Mouse (Mus musculus) forebrain, embryonic 12.5 days (tissue): ENCODE results near the gene Sox8. TPM values are rescaled to one million over a fixed set of nuclear protein-coding genes. Genes with fewer than 3 reads are reported as not detected.
A peak's percentile ranks its signal among the peaks of the same experiment; 100 is the strongest.

ENCODE experiments used
- ATAC-seq: fragments of 200-750 bp; cut with Nextera tagmentation; 2 replicates; pipeline ENCODE4 v1.8.0; 2017; ENCODE audit warnings: moderate TSS enrichment; ENCODE audit not compliant: low FRiP score
- H3K27ac ChIP-seq: fragments of 300-500 bp; sonication (generic); 2 replicates; pipeline ENCODE4 v1.5.1; 2016; ENCODE audit warnings: mild to moderate bottlenecking
- H3K27me3 ChIP-seq: fragments of 300-500 bp; sonication (generic); 2 replicates; pipeline ENCODE4 v1.6.1; 2016; ENCODE audit warnings: mild to moderate bottlenecking
- H3K36me3 ChIP-seq: fragments of 300-500 bp; sonication (generic); replicated peaks from 2 replicates; pipeline ENCODE4 v1.6.1; 2016; ENCODE audit warnings: mild to moderate bottlenecking
- H3K4me1 ChIP-seq: fragments of 300-500 bp; sonication (generic); 2 replicates; pipeline ENCODE4 v1.6.1; 2016
- H3K4me2 ChIP-seq: fragments of 300-500 bp; sonication (generic); 2 replicates; pipeline ENCODE4 v1.6.1; 2016; ENCODE audit warnings: mild to moderate bottlenecking, moderate library complexity
- H3K4me3 ChIP-seq: fragments of 300-500 bp; sonication (generic); replicated peaks from 2 replicates; pipeline ENCODE4 v1.5.1; 2016; ENCODE audit warnings: mild to moderate bottlenecking
- H3K9ac ChIP-seq: fragments of 300-500 bp; sonication (generic); 2 replicates; pipeline ENCODE4 v1.6.1; 2016; ENCODE audit warnings: mild to moderate bottlenecking
- H3K9me3 ChIP-seq: fragments of 300-500 bp; sonication (generic); 2 replicates; pipeline ENCODE4 v1.6.1; 2016
- WGBS: fragments of 180-500 bp; shearing (Covaris S2); methylation state at CpG from one replicate; pipeline ENCODE4 v1.1.7; 2016; 5-methylcytosine and 5-hydroxymethylcytosine counted together
- polyA plus RNA-seq: library from polyadenylated mRNA; unstranded; fragments of >200 nt; fragmentation: Nextera tagmentation; extraction: Ambion mirVana; gene quantifications from 2 replicates; pipeline ENCODE4 v1.2.1, GENCODE M21; 2016

The Sox8 gene
- polyA plus RNA-seq, 1 experiment from 2014 or later: 10.3 TPM

DNA sequence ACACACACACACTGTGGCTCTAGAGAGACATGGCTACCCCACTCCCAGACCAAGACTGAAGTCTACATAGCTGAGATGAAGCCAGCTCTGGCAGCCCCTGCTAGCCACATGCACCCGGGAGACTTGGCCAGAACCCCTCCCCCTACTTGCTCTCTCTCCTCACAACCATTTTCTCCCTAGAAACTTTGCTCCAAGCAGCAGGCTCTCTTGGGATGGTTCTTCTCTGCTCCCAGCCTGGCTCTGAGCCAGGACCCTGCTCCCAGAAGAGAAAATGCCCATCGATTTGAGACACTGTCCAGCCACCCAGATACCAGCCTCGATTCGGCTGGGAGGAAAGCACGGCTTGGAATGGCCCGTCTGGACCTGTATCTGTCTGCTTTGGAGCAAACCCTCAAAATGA, 5.2 kb downstream of the Sox8 start:
- no peak for ATAC-seq
- no peaks in the 10 kb centered on the region for H3K9me3 ChIP-seq
- H3K9ac ChIP-seq: no peak overlapping the region
- H3K4me2 ChIP-seq: peak overlapping the region; percentile 28; the same call in 1 of the 2 replicates
- 0 out of 2 replicates have a peak, but pooled peaks cover 6% of the 10 kb centered on the region for H3K36me3 ChIP-seq
- H3K4me3 ChIP-seq: no peak overlapping the region
- H3K4me1 ChIP-seq: peaks cover 67% of the 10 kb centered on the region
- H3K27me3 ChIP-seq: peaks cover 50% of the 10 kb centered on the region
- H3K27ac ChIP-seq: peak overlapping the region; percentile 75
- 30% methylated on average over 6 of the region's 6 CpGs for WGBS

GRCm38 (mm10) chr17:25564481-25564880, 6.0 kb downstream of the Sox8 start:
- no peak overlapping the region for H3K4me2 ChIP-seq
- WGBS: 87% methylated on average over 5 of the region's 5 CpGs
- H3K9me3 ChIP-seq: no peaks in the 10 kb centered on the region
- H3K27ac ChIP-seq: no peak overlapping the region
- 0 out of 2 replicates have a peak, but pooled peaks cover 6% of the 10 kb centered on the region for H3K36me3 ChIP-seq
- no peak overlapping the region for H3K4me3 ChIP-seq
- peaks cover 66% of the 10 kb centered on the region for H3K4me1 ChIP-seq
- ATAC-seq: no peak
- H3K9ac ChIP-seq: no peak overlapping the region
- H3K27me3 ChIP-seq: peaks cover 42% of the 10 kb centered on the region

GRCm38 (mm10) chr17:25561223-25562028, 9.1 kb downstream of the Sox8 start:
- Histone ChIP-seq H3K27ac (peak overlapping the region; percentile 90), H3K9me3 (no peaks in the 10 kb centered on the region), H3K4me3 (no peak overlapping the region), H3K27me3 (peaks cover 17% of the 10 kb centered on the region), H3K4me2 (peak overlapping the region; percentile 29), H3K4me1 (peaks cover 64% of the 10 kb centered on the region), H3K9ac (no peak overlapping the region), H3K36me3 (no peaks in the 10 kb centered on the region)
- ATAC-seq: peak; percentile 90
- 16% methylated on average over 16 of the region's 16 CpGs for WGBS

GRCm38 (mm10) chr17:25560554-25561222, 9.8 kb downstream of the Sox8 start:
- H3K9me3 ChIP-seq: no peaks in the 10 kb centered on the region
- peaks cover 15% of the 10 kb centered on the region for H3K27me3 ChIP-seq
- peaks cover 71% of the 10 kb centered on the region for H3K4me1 ChIP-seq
- H3K27ac ChIP-seq: peak overlapping the region; percentile 90
- H3K9ac ChIP-seq: no peak overlapping the region; the same call in 1 of the 2 replicates
- no peaks in the 10 kb centered on the region for H3K36me3 ChIP-seq
- no peak overlapping the region for H3K4me3 ChIP-seq
- WGBS: 35% methylated on average over 5 of the region's 5 CpGs
- ATAC-seq: no peak
- peak overlapping the region; percentile 29; the same call in 1 of the 2 replicates for H3K4me2 ChIP-seq

DNA sequence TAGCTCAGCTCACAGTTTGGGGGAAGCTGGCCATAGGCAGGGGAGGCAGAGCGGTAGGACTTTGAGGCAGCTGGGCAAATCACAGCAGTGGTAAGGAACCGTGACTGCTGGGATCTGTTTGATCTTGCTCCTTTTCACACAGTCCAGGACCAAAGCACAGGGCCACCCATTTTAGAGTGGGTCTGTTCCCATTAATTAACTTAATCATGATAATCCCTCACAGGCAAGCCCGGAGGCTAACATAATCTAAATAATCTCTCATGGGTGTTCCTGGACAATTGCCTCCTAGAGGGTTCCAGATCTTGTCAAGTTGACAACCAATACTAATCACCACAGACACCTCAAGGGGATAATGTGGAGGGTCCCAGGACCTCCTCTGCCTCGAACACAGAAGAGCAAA, 10.9 kb downstream of the Sox8 start:
- H3K27ac ChIP-seq: peak overlapping the region; percentile 90; the same call in 1 of the 2 replicates
- H3K4me3 ChIP-seq: no peak overlapping the region
- H3K9ac ChIP-seq: no peak overlapping the region
- H3K27me3 ChIP-seq: peaks cover 21% of the 10 kb centered on the region
- peaks cover 67% of the 10 kb centered on the region for H3K4me1 ChIP-seq
- ATAC-seq: no peak
- no peak overlapping the region for H3K4me2 ChIP-seq
- no peaks in the 10 kb centered on the region for H3K36me3 ChIP-seq
- WGBS: 27% methylated on average over 4 of the region's 4 CpGs
- no peaks in the 10 kb centered on the region for H3K9me3 ChIP-seq

- H3K4me3 ChIP-seq: peak overlapping the region; percentile 34
- H3K27me3 ChIP-seq: peaks cover 7% of the 10 kb centered on the region; the same call in 1 of the 2 replicates
- peak overlapping the region; percentile 60 for H3K9ac ChIP-seq
- ATAC-seq: peak; percentile 64
- peak overlapping the region; percentile 61 for H3K4me2 ChIP-seq
- H3K9me3 ChIP-seq: no peaks in the 10 kb centered on the region
- H3K27ac ChIP-seq: peak overlapping the region; percentile 74
- H3K36me3 ChIP-seq: no peaks in the 10 kb centered on the region
- H3K4me1 ChIP-seq: peaks cover 53% of the 10 kb centered on the region
- 13% methylated on average over 21 of the region's 21 CpGs for WGBS
Measured at GRCm38 (mm10) chr17:25556630-25557354, 13.7 kb downstream of the Sox8 start.

DNA sequence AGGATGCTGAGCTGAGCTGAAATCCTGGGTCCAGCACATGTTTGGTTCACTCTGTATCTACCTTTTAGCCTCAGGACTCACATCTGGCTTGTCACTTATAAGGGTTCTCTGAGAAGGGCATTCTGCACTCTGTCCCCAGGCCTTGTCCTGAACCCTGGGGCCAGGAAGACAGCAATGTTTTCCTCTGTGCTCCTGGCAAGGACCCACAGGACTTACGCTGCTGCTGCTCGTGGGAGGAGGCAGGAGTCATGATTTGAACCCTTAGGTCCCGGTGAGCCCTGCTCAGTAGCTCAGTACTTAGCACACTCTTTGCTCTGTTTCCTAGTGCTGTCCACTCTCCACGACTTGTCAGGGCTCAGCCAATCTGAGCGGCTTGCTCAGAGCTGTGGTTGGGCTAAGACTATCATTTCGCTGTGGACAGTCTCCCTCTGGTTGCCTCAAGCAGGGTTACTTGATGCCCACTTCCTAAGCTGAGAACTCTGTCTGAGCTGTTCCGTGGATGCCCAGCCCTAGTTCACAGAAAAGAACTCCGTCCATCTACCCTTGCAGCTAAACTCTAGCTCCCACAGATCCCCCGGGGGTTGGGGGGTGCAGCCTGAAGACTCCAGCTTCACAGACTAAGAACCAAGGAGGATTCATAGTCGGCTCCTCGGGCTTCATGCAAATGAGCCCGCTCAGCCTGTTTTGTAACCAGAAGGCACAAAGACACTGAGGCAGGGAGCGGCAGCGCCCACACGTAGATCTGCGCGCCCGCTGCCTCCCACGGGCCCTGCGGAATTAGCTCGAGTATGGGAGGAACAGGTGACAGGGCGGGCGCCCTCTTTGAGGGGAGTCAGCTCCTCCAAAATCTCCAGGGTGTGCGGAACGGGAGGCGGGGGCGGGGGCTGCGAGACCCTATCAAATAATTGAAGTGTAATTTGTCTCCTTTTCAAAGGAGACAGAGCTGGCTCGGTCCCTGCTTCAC, 14.5 kb downstream of the Sox8 start:
- 5% methylated on average over 29 of the region's 29 CpGs for WGBS
- Histone ChIP-seq H3K4me1 (peaks cover 44% of the 10 kb centered on the region), H3K4me2 (peak overlapping the region; percentile 61), H3K9me3 (no peaks in the 10 kb centered on the region), H3K27ac (peak overlapping the region; percentile 74), H3K4me3 (peak overlapping the region; percentile 34), H3K9ac (peak overlapping the region; percentile 60), H3K27me3 (peaks cover 7% of the 10 kb centered on the region; the same call in 1 of the 2 replicates), H3K36me3 (no peaks in the 10 kb centered on the region)
- ATAC-seq: peak; percentile 59

DNA sequence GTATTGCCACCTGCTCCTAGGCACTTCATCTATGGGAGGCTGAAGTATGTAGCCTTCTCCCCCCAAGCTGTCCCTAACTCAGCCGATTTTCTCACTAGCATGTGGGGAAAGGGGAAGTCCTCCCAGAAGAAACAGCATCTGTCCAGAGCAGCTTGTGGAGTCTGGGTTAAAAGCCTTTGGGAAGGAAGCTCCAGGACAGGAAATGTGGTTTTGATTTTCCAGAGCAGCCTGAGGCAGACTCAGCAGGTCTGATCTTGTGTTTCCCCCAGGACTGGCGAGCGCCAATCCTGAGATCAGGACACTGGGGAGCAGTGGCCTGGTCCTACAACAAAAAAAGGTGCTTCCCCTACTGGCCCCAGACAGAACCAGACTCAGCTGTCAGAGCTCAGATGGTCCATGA, 15.3 kb downstream of the Sox8 start:
- no peaks in the 10 kb centered on the region for H3K9me3 ChIP-seq
- ATAC-seq: no peak
- no peaks in the 10 kb centered on the region for H3K36me3 ChIP-seq
- 63% methylated on average over 3 of the region's 3 CpGs for WGBS
- H3K4me3 ChIP-seq: no peak overlapping the region
- H3K27ac ChIP-seq: 0 out of 2 replicates have a peak overlapping the region, but pooled peaks have one; percentile 74
- no peak overlapping the region for H3K9ac ChIP-seq
- H3K27me3 ChIP-seq: peaks cover 7% of the 10 kb centered on the region; the same call in 1 of the 2 replicates
- H3K4me1 ChIP-seq: peaks cover 37% of the 10 kb centered on the region
- H3K4me2 ChIP-seq: no peak overlapping the region

DNA sequence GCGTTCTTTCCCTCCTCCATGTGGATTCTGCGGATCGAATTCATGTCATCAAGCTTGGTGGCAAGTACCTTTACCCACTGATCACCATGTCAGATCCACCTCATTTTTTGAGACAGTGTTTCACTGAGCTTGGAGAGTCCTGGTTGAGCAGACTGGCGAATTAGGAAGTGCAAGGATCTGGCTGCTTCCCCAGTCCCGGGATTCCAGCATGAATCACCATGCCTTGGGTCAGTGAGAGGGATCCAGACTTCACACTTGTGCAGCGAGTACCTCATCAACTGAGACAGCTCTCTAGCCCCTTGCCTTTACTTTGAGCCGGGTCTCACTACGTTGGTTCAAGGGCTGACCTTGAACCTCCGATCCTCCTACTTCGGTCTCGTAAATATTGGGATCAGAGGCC, 19.2 kb downstream of the Sox8 start:
- H3K4me1 ChIP-seq: peaks cover 12% of the 10 kb centered on the region
- WGBS: 88% methylated on average over 11 of the region's 11 CpGs
- no peak overlapping the region for H3K9ac ChIP-seq
- no peak overlapping the region for H3K4me2 ChIP-seq
- H3K27ac ChIP-seq: no peak overlapping the region
- 0 out of 2 replicates have a peak, but pooled peaks cover 7% of the 10 kb centered on the region for H3K27me3 ChIP-seq
- H3K36me3 ChIP-seq: no peaks in the 10 kb centered on the region
- no peak overlapping the region for H3K4me3 ChIP-seq
- H3K9me3 ChIP-seq: no peaks in the 10 kb centered on the region
- ATAC-seq: no peak

DNA sequence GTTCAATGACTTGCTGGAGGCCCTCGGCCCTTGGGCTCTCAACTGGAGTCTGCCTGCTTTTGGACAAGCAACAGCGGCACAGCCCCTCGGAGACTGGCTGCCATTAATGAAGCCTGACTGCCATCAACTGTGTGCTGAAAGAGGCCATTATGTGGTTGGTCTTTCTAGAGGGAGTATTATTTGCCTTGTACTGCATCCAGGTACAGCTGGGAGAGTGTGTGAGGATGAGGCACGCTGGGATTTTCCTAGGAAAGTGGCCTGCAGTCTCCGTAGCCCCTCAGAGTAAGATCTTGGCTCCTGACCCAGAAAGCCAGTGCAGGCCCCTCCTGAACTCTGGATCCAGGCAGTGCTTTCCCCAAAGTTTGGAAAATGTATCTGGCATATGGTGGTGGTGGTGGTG, 20.5 kb downstream of the Sox8 start:
- 82% methylated on average over 5 of the region's 5 CpGs for WGBS
- Histone ChIP-seq H3K36me3 (no peaks in the 10 kb centered on the region), H3K4me3 (no peak overlapping the region), H3K4me2 (no peak overlapping the region), H3K27ac (no peak overlapping the region), H3K9me3 (no peaks in the 10 kb centered on the region), H3K9ac (no peak overlapping the region), H3K4me1 (no peaks in the 10 kb centered on the region), H3K27me3 (no peaks in the 10 kb centered on the region)
- ATAC-seq: no peak

GRCm38 (mm10) chr17:25547026-25547425, 23.5 kb downstream of the Sox8 start:
- H3K27me3 ChIP-seq: no peaks in the 10 kb centered on the region; the same call in 1 of the 2 replicates
- H3K36me3 ChIP-seq: no peaks in the 10 kb centered on the region
- H3K4me3 ChIP-seq: no peak overlapping the region
- H3K4me2 ChIP-seq: no peak overlapping the region
- no peaks in the 10 kb centered on the region for H3K4me1 ChIP-seq
- H3K9ac ChIP-seq: no peak overlapping the region
- WGBS: 59% methylated on average over 3 of the region's 3 CpGs
- no peak for ATAC-seq
- no peak overlapping the region for H3K27ac ChIP-seq
- H3K9me3 ChIP-seq: 0 out of 2 replicates have a peak, but pooled peaks cover 2% of the 10 kb centered on the region
